Mouse (Mus musculus): ENCODE data around the gene Otub1. TPM values are rescaled to one million over a fixed set of nuclear protein-coding genes. Genes with fewer than 3 reads are reported as not detected.
A peak's percentile ranks its signal among the peaks of the same experiment; 100 is the strongest.

The Otub1 gene
- polyA plus RNA-seq, 1 experiment: 176 TPM

GRCm38 (mm10) chr19:7182273-7182949, 23.7 kb downstream of the Otub1 start:
- Histone ChIP-seq H3K27me3 (ENCODE audit: control insufficient read depth, insufficient read depth, low read length) (no peaks in the 10 kb centered on the region), H3K27ac (ENCODE audit: control insufficient read depth, insufficient read depth, low read length) (no peak overlapping the region), H3K4me3 (ENCODE audit: control insufficient read depth, insufficient read depth, low read length) (peak overlapping the region; percentile 34), H3K36me3 (ENCODE audit: control insufficient read depth, insufficient read depth, low read length) (no peaks in the 10 kb centered on the region), H3K4me1 (replicated peaks; ENCODE audit: control insufficient read depth, insufficient read depth, low read length) (peaks cover 36% of the 10 kb centered on the region)
- TF ChIP-seq POLR2A (IDR thresholded peaks at IDR 0.05; ENCODE audit: control insufficient read depth, extremely low read depth, insufficient read depth, low read length, poor library complexity) (0 out of 2 replicates have a peak, but pooled peaks have one; percentile 17), CTCF (IDR thresholded peaks at IDR 0.05; ENCODE audit: borderline replicate concordance, control insufficient read depth, extremely low read depth, insufficient read depth, low read length, poor library complexity) (no peak)
- DNase-seq: peak; percentile 44
- 8% methylated on average over 23 of the region's 23 CpGs for WGBS

DNA sequence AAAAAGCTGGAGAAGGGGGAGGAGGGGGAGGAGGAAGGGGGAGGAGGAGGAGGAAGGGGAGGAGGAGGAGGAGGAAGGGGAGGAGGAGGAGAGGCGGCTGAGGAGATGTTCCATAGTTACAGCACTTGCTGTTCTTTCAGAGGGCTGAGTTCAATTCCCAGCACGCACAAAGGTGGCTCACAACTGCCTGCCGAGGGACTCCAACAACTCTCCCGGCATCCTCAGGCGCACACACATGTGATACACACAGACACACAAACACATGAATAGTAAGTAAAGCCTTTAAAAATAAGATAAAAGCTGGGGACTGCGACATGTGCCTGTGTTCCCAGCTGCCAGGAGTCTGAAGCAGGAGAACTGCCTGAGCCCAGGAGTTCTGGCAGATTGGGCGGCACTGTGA, 24.6 kb downstream of the Otub1 start:
- 97% methylated on average over 7 of the region's 7 CpGs for WGBS
- H3K4me1 ChIP-seq (replicated peaks; ENCODE audit: control insufficient read depth, insufficient read depth, low read length): peaks cover 36% of the 10 kb centered on the region
- no peak overlapping the region for H3K27ac ChIP-seq (ENCODE audit: control insufficient read depth, insufficient read depth, low read length)
- DNase-seq: no peak
- no peaks in the 10 kb centered on the region for H3K27me3 ChIP-seq (ENCODE audit: control insufficient read depth, insufficient read depth, low read length)
- no peak overlapping the region for H3K4me3 ChIP-seq (ENCODE audit: control insufficient read depth, insufficient read depth, low read length)
- no peaks in the 10 kb centered on the region for H3K36me3 ChIP-seq (ENCODE audit: control insufficient read depth, insufficient read depth, low read length)
- TF ChIP-seq POLR2A (IDR thresholded peaks at IDR 0.05; ENCODE audit: control insufficient read depth, extremely low read depth, insufficient read depth, low read length, poor library complexity): no peak
- TF ChIP-seq CTCF (IDR thresholded peaks at IDR 0.05; ENCODE audit: borderline replicate concordance, control insufficient read depth, extremely low read depth, insufficient read depth, low read length, poor library complexity): no peak

- Histone ChIP-seq H3K4me1 (replicated peaks; ENCODE audit: control insufficient read depth, insufficient read depth, low read length) (peaks cover 36% of the 10 kb centered on the region), H3K27me3 (ENCODE audit: control insufficient read depth, insufficient read depth, low read length) (no peaks in the 10 kb centered on the region), H3K36me3 (ENCODE audit: control insufficient read depth, insufficient read depth, low read length) (no peaks in the 10 kb centered on the region), H3K27ac (ENCODE audit: control insufficient read depth, insufficient read depth, low read length) (no peak overlapping the region), H3K4me3 (ENCODE audit: control insufficient read depth, insufficient read depth, low read length) (no peak overlapping the region)
- WGBS: 92% methylated on average over 8 of the region's 8 CpGs
- TF ChIP-seq POLR2A (IDR thresholded peaks at IDR 0.05; ENCODE audit: control insufficient read depth, extremely low read depth, insufficient read depth, low read length, poor library complexity): no peak
- no peak for TF ChIP-seq CTCF (IDR thresholded peaks at IDR 0.05; ENCODE audit: borderline replicate concordance, control insufficient read depth, extremely low read depth, insufficient read depth, low read length, poor library complexity)
- DNase-seq: no peak
Measured at GRCm38 (mm10) chr19:7180756-7181405, 25.2 kb downstream of the Otub1 start.

GRCm38 (mm10) chr19:7178841-7179452, 27.2 kb downstream of the Otub1 start:
- 31% methylated on average over 3 of the region's 3 CpGs for WGBS
- H3K27me3 ChIP-seq (ENCODE audit: control insufficient read depth, insufficient read depth, low read length): no peaks in the 10 kb centered on the region
- no peaks in the 10 kb centered on the region for H3K36me3 ChIP-seq (ENCODE audit: control insufficient read depth, insufficient read depth, low read length)
- DNase-seq: no peak
- no peak overlapping the region for H3K27ac ChIP-seq (ENCODE audit: control insufficient read depth, insufficient read depth, low read length)
- 0 out of 2 replicates have a peak, but pooled peaks have one; percentile 13 for TF ChIP-seq CTCF (IDR thresholded peaks at IDR 0.05; ENCODE audit: borderline replicate concordance, control insufficient read depth, extremely low read depth, insufficient read depth, low read length, poor library complexity)
- TF ChIP-seq POLR2A (IDR thresholded peaks at IDR 0.05; ENCODE audit: control insufficient read depth, extremely low read depth, insufficient read depth, low read length, poor library complexity): no peak
- H3K4me1 ChIP-seq (replicated peaks; ENCODE audit: control insufficient read depth, insufficient read depth, low read length): peaks cover 36% of the 10 kb centered on the region
- no peak overlapping the region for H3K4me3 ChIP-seq (ENCODE audit: control insufficient read depth, insufficient read depth, low read length)

DNA sequence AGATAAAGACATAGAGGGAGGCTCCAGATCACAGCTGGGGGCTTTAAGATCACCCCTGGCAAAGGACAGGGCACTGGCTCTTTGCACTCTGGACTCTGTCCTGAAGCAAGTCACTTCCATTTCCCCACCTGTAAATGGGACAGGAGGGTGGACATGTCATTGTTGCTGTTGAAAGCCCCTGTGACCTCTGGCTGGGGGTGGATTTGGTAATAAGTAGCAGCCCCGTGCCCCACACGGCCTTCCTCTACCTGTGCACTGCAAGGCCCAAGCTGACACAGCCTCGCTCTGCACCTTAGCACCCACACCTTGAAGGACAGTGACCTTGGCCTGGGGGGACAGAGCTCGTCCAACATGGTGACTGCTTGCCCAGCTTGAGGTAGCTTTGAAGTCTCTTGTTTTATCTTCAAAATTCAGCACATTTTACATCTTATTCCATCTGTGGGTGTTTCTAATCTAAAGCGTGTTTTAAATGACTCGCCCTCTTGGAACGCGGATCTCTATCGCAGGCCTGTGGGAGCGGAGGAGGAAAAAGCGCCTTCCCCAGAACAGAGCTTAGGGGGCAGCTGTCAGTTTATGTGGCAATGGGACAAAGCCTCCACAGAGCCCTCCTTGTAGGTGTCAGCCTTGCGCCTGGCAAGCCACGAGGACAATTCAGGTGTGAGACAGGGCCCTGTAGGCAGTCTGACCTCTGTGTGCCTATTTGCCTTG, 28.2 kb downstream of the Otub1 start:
- no peak overlapping the region for H3K4me3 ChIP-seq (ENCODE audit: control insufficient read depth, insufficient read depth, low read length)
- WGBS: 94% methylated on average over 13 of the region's 13 CpGs
- peaks cover 36% of the 10 kb centered on the region for H3K4me1 ChIP-seq (replicated peaks; ENCODE audit: control insufficient read depth, insufficient read depth, low read length)
- TF ChIP-seq CTCF (IDR thresholded peaks at IDR 0.05; ENCODE audit: borderline replicate concordance, control insufficient read depth, extremely low read depth, insufficient read depth, low read length, poor library complexity): no peak
- no peak for TF ChIP-seq POLR2A (IDR thresholded peaks at IDR 0.05; ENCODE audit: control insufficient read depth, extremely low read depth, insufficient read depth, low read length, poor library complexity)
- no peak overlapping the region for H3K27ac ChIP-seq (ENCODE audit: control insufficient read depth, insufficient read depth, low read length)
- DNase-seq: no peak
- no peaks in the 10 kb centered on the region for H3K36me3 ChIP-seq (ENCODE audit: control insufficient read depth, insufficient read depth, low read length)
- H3K27me3 ChIP-seq (ENCODE audit: control insufficient read depth, insufficient read depth, low read length): no peaks in the 10 kb centered on the region

DNA sequence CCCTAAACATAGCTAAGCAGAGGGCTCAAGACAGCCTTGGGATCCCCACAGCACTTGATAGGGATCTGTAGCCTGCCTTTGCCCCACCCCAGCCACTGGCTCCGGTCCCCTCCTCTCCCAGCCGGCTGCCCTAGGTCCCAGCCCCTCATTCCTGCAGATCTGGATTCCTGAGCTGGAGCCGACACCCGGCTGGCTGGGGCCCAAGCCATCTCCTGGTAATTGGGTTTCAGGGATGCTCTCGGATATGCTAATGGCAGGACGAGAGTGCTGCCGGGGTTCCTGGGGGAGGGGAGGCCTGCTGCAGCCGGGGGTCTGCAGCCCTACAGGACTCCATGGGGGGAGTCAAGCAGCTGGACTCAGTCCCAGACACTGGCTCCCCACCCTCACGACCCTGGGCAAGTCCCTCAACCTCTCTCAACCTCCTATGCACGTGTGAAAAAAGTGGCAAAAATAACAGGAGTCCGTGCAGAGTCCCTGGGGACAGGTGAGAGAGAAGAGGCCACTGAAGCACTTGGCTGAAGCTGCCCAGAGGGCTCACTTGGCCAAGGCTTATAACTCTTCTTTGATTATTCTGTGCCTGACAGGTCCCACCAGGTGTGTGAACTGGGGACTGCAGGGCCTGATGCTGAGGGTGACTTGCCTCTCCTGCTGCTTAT, 29.9 kb downstream of the Otub1 start:
- Histone ChIP-seq H3K4me1 (replicated peaks; ENCODE audit: control insufficient read depth, insufficient read depth, low read length) (peaks cover 28% of the 10 kb centered on the region), H3K36me3 (ENCODE audit: control insufficient read depth, insufficient read depth, low read length) (no peaks in the 10 kb centered on the region), H3K4me3 (ENCODE audit: control insufficient read depth, insufficient read depth, low read length) (no peak overlapping the region), H3K27me3 (ENCODE audit: control insufficient read depth, insufficient read depth, low read length) (no peaks in the 10 kb centered on the region), H3K27ac (ENCODE audit: control insufficient read depth, insufficient read depth, low read length) (no peak overlapping the region)
- TF ChIP-seq CTCF (IDR thresholded peaks at IDR 0.05; ENCODE audit: borderline replicate concordance, control insufficient read depth, extremely low read depth, insufficient read depth, low read length, poor library complexity) (no peak), POLR2A (IDR thresholded peaks at IDR 0.05; ENCODE audit: control insufficient read depth, extremely low read depth, insufficient read depth, low read length, poor library complexity) (no peak)
- 94% methylated on average over 11 of the region's 11 CpGs for WGBS
- DNase-seq: no peak

All from thymus, adult 2 months (tissue).